Mouse (Mus musculus) CH12.LX (cell line): ENCODE measurements around the gene Psmd7. TPM values are rescaled to one million over a fixed set of nuclear protein-coding genes. Genes with fewer than 3 reads are reported as not detected.

ENCODE experiments used
- DNase-seq: peaks from one replicate; pipeline ENCODE4 v3.0.0-alpha.2; 2013; ENCODE audit errors: extremely low read depth
- H3K27ac ChIP-seq: 2 replicates; pipeline ENCODE4 v1.5.1; 2012; ENCODE audit warnings: low read depth, mild to moderate bottlenecking, control low read depth, moderate library complexity; ENCODE audit not compliant: insufficient read depth
- H3K27me3 ChIP-seq: replicated peaks from 2 replicates; pipeline ENCODE3; 2012; ENCODE audit warnings: inconsistent platforms
- H3K36me3 ChIP-seq, 2 experiments: replicated peaks in 1 of 2; 2 replicates each; pipeline versions ENCODE3 to v1.6.1; 2012; ENCODE audit warnings: inconsistent platforms in 1 of 2, low read length in 1 of 2, mild to moderate bottlenecking in 1 of 2, mixed read lengths in 1 of 2, moderate library complexity in 1 of 2; ENCODE audit not compliant: control insufficient read depth in 1 of 2, insufficient read depth in 1 of 2
- H3K4me1 ChIP-seq, 2 experiments: 2 replicates each; pipeline ENCODE4 v1.6.1; 2012; ENCODE audit warnings: inconsistent platforms in 1 of 2, moderate library complexity in 1 of 2; ENCODE audit not compliant: insufficient read depth in 2 of 2, control insufficient read depth in 1 of 2
- H3K4me2 ChIP-seq: 2 replicates; pipeline ENCODE4 v1.6.1; 2012; ENCODE audit warnings: low read depth, mild to moderate bottlenecking, control low read depth; ENCODE audit not compliant: poor library complexity, insufficient read depth, severe bottlenecking
- H3K4me3 ChIP-seq, 3 experiments: fragments of 150-350 bp in 1 of 3; sonication (generic) in 1 of 3; replicated peaks in 1 of 3; 2 replicates each; pipeline versions ENCODE3 to v1.5.1; 2011 to 2012; ENCODE audit warnings: low read depth in 2 of 3, low read length in 2 of 3, mild to moderate bottlenecking in 2 of 3, moderate library complexity in 2 of 3, control low read depth in 1 of 3, improper control_type of control experiment in 1 of 3, inconsistent platforms in 1 of 3, mixed read lengths in 1 of 3; ENCODE audit not compliant: poor library complexity in 1 of 3
- H3K79me2 ChIP-seq: replicated peaks from 2 replicates; pipeline ENCODE4 v1.6.1; 2012; ENCODE audit warnings: mild to moderate bottlenecking, moderate library complexity; ENCODE audit not compliant: control insufficient read depth, poor library complexity, insufficient read depth, severe bottlenecking; ENCODE audit errors: extremely low read depth
- H3K9ac ChIP-seq: 2 replicates; pipeline ENCODE4 v1.6.1; 2012; ENCODE audit warnings: low read depth, mild to moderate bottlenecking, control low read depth, moderate library complexity; ENCODE audit not compliant: insufficient read depth
- H3K9me3 ChIP-seq: replicated peaks from 2 replicates; pipeline ENCODE3; 2012; ENCODE audit warnings: low read length, inconsistent platforms, mixed read lengths
- CHD1 ChIP-seq: IDR thresholded peaks from 2 replicates; pipeline ENCODE4 v1.6.1; 2012; ENCODE audit warnings: low read depth, low read length, improper control_type of control experiment, inconsistent platforms
- CTCF ChIP-seq, 2 experiments: IDR thresholded peaks in 1 of 2; conservative IDR thresholded peaks in 1 of 2; 2 replicates each; pipeline ENCODE4 v1.5.1; 2011 to 2012; ENCODE audit warnings: low read depth in 2 of 2, low read length in 2 of 2, improper control_type of control experiment in 1 of 2, inconsistent platforms in 1 of 2, mild to moderate bottlenecking in 1 of 2, moderate library complexity in 1 of 2
- GABPA ChIP-seq: IDR thresholded peaks from 2 replicates; pipeline ENCODE4 v1.6.1; 2012; ENCODE audit warnings: low read depth, low read length, improper control_type of control experiment, inconsistent platforms; ENCODE audit not compliant: insufficient replicate concordance
- HCFC1 ChIP-seq: IDR thresholded peaks from 2 replicates; pipeline ENCODE4 v1.6.1; 2012; ENCODE audit warnings: low read depth, mild to moderate bottlenecking, inconsistent platforms, low read length, improper control_type of control experiment
- JUN ChIP-seq: IDR thresholded peaks from 2 replicates; pipeline ENCODE4 v1.6.1; 2011; ENCODE audit warnings: low read depth, mild to moderate bottlenecking, low read length, improper control_type of control experiment, moderate library complexity; ENCODE audit not compliant: insufficient read depth
- KAT2A ChIP-seq: IDR thresholded peaks from 2 replicates; pipeline ENCODE4 v1.6.1; 2012; ENCODE audit warnings: low read length, improper control_type of control experiment, inconsistent platforms; ENCODE audit not compliant: insufficient replicate concordance
- MAFK ChIP-seq: IDR thresholded peaks from 2 replicates; pipeline ENCODE4 v1.6.1; 2011; ENCODE audit warnings: low read length, improper control_type of control experiment; ENCODE audit not compliant: insufficient replicate concordance
- MAX ChIP-seq: IDR thresholded peaks from 2 replicates; pipeline ENCODE4 v1.6.1; 2011; ENCODE audit warnings: low read length, improper control_type of control experiment
- MEF2A ChIP-seq: IDR thresholded peaks from 2 replicates; pipeline ENCODE4 v1.6.1; 2014; ENCODE audit warnings: low read depth, mild to moderate bottlenecking, inconsistent platforms, low read length, improper control_type of control experiment, borderline replicate concordance
- MXI1 ChIP-seq: IDR thresholded peaks from 2 replicates; pipeline ENCODE4 v1.6.1; 2011; ENCODE audit warnings: mild to moderate bottlenecking, low read depth, low read length, improper control_type of control experiment
- MYC ChIP-seq: IDR thresholded peaks from 2 replicates; pipeline ENCODE4 v1.6.1; 2011; ENCODE audit warnings: low read depth, mild to moderate bottlenecking, improper control_type of control experiment, low read length
- NELFE ChIP-seq: IDR thresholded peaks from 2 replicates; pipeline ENCODE4 v1.6.1; 2011; ENCODE audit warnings: low read depth, low read length, improper control_type of control experiment
- NRF1 ChIP-seq: IDR thresholded peaks from 2 replicates; pipeline ENCODE4 v1.6.1; 2014; ENCODE audit warnings: low read depth, mild to moderate bottlenecking, inconsistent platforms, low read length, improper control_type of control experiment, moderate library complexity
- PAX5 ChIP-seq: IDR thresholded peaks from 2 replicates; pipeline ENCODE4 v1.6.1; 2012; ENCODE audit warnings: low read length, inconsistent platforms, mixed read lengths
- POLR2AphosphoS2 ChIP-seq: IDR thresholded peaks from 2 replicates; pipeline ENCODE4 v1.6.1; 2011; ENCODE audit warnings: low read depth, low read length, improper control_type of control experiment
- RAD21 ChIP-seq: IDR thresholded peaks from 2 replicates; pipeline ENCODE4 v1.6.1; 2011; ENCODE audit warnings: low read depth, mild to moderate bottlenecking, low read length, improper control_type of control experiment, moderate library complexity
- RCOR1 ChIP-seq: conservative IDR thresholded peaks from 2 replicates; pipeline ENCODE4 v1.6.1; 2012; ENCODE audit warnings: low read depth, mild to moderate bottlenecking, inconsistent platforms, low read length, improper control_type of control experiment
- UBTF ChIP-seq: IDR thresholded peaks from 2 replicates; pipeline ENCODE4 v1.6.1; 2012; ENCODE audit warnings: low read depth, mild to moderate bottlenecking, inconsistent platforms, low read length, improper control_type of control experiment, moderate library complexity
- USF2 ChIP-seq: conservative IDR thresholded peaks from 2 replicates; pipeline ENCODE4 v1.6.1; 2011; ENCODE audit warnings: low read depth, low read length, improper control_type of control experiment
- ZC3H11A ChIP-seq: IDR thresholded peaks from 2 replicates; pipeline ENCODE4 v1.6.1; 2012; ENCODE audit warnings: low read depth, mild to moderate bottlenecking, inconsistent platforms, low read length, improper control_type of control experiment
- ZMIZ1 ChIP-seq: IDR thresholded peaks from 2 replicates; pipeline ENCODE4 v1.6.1; 2012; ENCODE audit warnings: low read depth, mild to moderate bottlenecking, inconsistent platforms, low read length, improper control_type of control experiment
- dilution Hi-C: fragments of 300-500 bp; cut with MboI; formaldehyde crosslinking; loops from 2 replicates; pipeline ENCODE4 v1.14.3; 2020; ENCODE audit warnings: low sequenced_read_pairs; ENCODE audit not compliant: extremely low pct_unique_long_range_greater_than_20kb, extremely low pct_ligation_motif_present
- in situ Hi-C: fragments of 300-500 bp; cut with MboI; formaldehyde crosslinking; loops from 3 replicates; pipeline ENCODE4 v1.14.3; 2019; ENCODE audit warnings: low sequenced_read_pairs, low pct_ligation_motif_present, low pct_unique_long_range_greater_than_20kb, mixed read lengths
- polyA plus RNA-seq: library from polyadenylated mRNA; unstranded; fragments of >175 nt; gene quantifications from 2 replicates; pipeline ENCODE4 v1.2.1, GENCODE M21; 2012; ENCODE audit warnings: low read depth; ENCODE audit not compliant: insufficient read length
- total RNA-seq, 2 experiments: library from RNA; depleted of rRNA; stranded (reverse); fragments of 300-350 nt in 1 of 2; fragments of >200 nt in 1 of 2; gene quantifications; 2 replicates each; pipeline ENCODE4 v1.2.3; 2012 to 2014

The Psmd7 gene
- total and polyA plus RNA-seq, 3 experiments = 56.7 to 353 (median 110) TPM

DNA sequence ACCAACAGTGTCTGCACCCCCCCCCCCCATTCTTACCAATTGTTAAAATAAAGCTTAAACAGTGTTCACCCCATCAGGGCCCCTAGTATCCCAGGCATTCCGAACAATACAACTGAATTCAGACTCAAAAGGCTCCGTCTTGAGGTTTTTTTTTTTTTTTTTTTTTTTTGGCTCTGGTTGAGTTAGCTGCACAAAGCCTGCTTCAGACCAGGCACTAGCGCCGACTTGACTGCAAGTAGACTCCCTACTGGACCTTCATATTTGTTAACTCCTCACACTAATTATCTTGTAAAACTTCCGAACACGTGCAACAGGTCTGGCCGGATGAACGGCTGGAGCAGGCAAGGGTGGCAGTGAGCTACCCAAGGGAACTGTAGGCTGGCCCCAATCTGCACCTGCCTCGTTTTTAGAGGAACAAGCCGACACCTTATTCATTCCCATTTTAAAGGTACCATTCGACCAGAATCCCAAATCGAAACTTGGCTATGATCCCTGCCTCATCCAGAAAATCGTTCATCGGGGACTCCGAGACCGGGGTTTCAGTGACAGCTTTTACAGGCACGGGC is 752 bp downstream of the Psmd7 start (continued):
- TF ChIP-seq UBTF = no peak
- TF ChIP-seq POLR2AphosphoS2 = no peak
- TF ChIP-seq MXI1 = peak; percentile 36; the same call in 1 of the 2 replicates
- no peak for TF ChIP-seq JUN
- no peak for TF ChIP-seq PAX5

DNA sequence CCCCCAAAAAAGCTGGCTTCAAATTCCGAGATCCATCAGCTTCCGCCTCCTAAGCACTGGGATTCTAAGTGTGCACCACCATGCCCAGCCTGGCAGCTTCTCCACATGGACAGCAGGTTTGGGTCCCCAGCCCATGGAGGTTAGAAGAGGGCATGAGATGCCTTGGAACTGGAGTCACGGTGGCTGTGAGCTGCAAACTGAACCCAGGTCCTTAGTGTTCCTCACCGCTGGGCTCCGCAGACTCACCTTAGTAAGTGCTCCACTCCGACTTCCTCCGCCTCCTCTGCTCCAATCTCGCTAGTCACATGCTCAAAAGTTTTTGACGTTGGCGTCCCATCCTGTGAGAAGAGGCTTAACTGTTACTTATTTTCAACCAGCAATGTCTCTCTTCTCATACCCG is 6.1 kb downstream of the Psmd7 start:
- no peak for DNase-seq
- H3K9me3 ChIP-seq = no peaks in the 10 kb centered on the region
- peaks cover 3 to 17% of the 10 kb centered on the region in 2 experiments; a peak in 3 of 4 replicates for H3K4me1 ChIP-seq
- no peak overlapping the region for H3K4me3 ChIP-seq
- H3K79me2 ChIP-seq = peaks cover 26% of the 10 kb centered on the region
- H3K4me2 ChIP-seq = no peak overlapping the region
- dilution Hi-C loops = no loop called here
- no peaks in the 10 kb centered on the region for H3K27me3 ChIP-seq
- TF ChIP-seq KAT2A (no peak), CHD1 (no peak), MEF2A (no peak), ZC3H11A (no peak), NELFE (no peak), MAX (no peak), USF2 (no peak)
- TF ChIP-seq, all 38 proteins: peak for 0
- no peak overlapping the region for H3K27ac ChIP-seq
- in situ Hi-C loops = no loop called here
- H3K9ac ChIP-seq = no peak overlapping the region
- peaks cover 62 to 89% of the 10 kb centered on the region in 2 experiments for H3K36me3 ChIP-seq

DNA sequence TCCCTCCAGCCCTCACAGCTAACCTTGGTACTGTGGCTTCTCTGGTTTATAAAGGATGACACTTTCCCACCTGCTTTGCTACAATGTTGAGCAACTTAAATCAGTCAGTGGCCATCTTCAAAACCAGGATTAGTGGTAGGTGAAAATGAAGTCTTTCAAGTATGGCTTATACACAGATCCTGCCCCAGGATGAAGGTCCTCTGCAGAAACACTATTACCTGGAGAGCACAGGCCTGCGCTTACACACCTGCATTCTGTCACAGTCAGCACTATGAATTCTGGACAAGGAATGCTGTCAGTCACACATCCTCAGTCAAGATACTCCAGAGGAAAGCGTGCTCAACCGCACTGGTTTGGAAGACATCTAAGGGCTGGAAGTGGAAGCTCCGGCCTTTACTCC is 6.7 kb downstream of the Psmd7 start:
- TF ChIP-seq ZMIZ1 = no peak
- no peak for TF ChIP-seq HCFC1
- no peak for TF ChIP-seq PAX5
- TF ChIP-seq MAFK = no peak
- TF ChIP-seq CTCF (conservative IDR thresholded peaks at IDR 0.05 in 1 of 2, IDR thresholded peaks at IDR 0.05 in 1 of 2; ENCODE audit: low read depth in 2 of 2, low read length in 2 of 2) = no peak
- TF ChIP-seq NRF1 = no peak
- no peak for TF ChIP-seq RAD21
- no peak for TF ChIP-seq MYC
- no peak for TF ChIP-seq RCOR1
- TF ChIP-seq GABPA = no peak
- DNase-seq = no peak
- in situ Hi-C loops (no loop called here), dilution Hi-C loops (no loop called here)
- Histone ChIP-seq H3K4me1 (peaks cover 3 to 16% of the 10 kb centered on the region in 2 experiments; a peak in 3 of 4 replicates), H3K27me3 (no peaks in the 10 kb centered on the region), H3K4me2 (no peak overlapping the region), H3K27ac (no peak overlapping the region), H3K4me3 (no peak overlapping the region), H3K36me3 (peaks cover 62 to 89% of the 10 kb centered on the region in 2 experiments), H3K79me2 (peaks cover 20% of the 10 kb centered on the region), H3K9ac (no peak overlapping the region), H3K9me3 (no peaks in the 10 kb centered on the region)
